Mouse (Mus musculus) T-helper 17 cell (primary cell): ENCODE measurements around the gene Sptbn4.

Experiments used
- in situ Hi-C, 2 experiments: fragments of 300-600 bp; cut with MboI, MseI; formaldehyde crosslinking; loops; 1 replicate in 1 of 2; 2 replicates in 1 of 2; pipeline ENCODE4 v1.15.1; 2025; ENCODE audit warnings: high pct_unique_total_duplicates in 2 of 2

Gene Sptbn4

DNA sequence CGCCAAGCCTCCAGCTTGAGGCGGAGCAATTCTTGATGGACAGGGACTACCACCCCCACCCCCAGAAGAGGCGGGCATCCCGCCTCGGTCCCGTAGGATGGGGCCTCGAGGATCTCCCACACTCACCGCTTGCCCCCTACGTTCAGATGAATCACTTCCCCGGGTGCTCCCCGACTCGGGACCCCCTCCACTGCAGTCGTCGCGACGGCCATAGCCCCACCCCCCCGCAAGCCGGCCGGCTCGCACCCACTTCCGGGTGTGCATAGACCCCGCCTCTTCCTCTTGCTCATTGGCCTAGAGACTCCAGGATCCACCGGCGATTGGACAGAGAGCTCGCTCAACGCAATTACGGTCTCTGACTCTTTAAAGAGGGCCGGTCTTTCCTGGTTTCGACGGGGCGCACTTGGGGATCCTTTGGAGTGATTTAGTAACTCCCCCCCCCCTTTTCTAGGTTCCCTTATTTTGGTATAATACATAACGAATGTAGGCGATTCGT, 91.7 kb downstream of the Sptbn4 start, which contains the start of gene Shkbp1:
TSS of gene Shkbp1 (minus strand) at position 275 of the 496 bp plus-strand sequence.
- in situ Hi-C loops, result loop anchor here in 1 of 2 experiments (25.0 kb wide), 1 partner anchor 1782 kb away; the partner anchor contains the start of genes Rasgrp4 and Ryr1

DNA sequence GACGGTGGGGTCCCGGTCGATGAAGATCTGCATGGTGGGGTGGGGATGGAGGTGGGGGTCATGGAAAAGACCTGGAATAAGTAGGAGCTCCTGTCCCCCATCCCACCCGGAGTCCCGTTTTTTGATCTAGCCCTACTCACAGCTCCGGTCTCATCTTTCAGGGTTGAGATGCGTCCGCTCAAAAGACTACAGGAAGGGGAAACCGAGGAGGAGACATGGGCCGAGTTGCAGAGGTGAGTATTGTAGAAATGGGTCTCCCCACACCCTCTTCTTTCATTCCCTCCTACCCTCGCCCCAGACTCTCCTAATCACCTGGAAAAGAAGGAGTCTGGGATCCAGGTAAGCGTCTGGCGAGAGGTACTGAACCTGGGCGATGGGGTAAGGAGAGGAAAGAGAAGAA, 92.2 kb downstream of the Sptbn4 start:
- in situ Hi-C loops, result loop anchor here in 1 of 2 experiments (25.0 kb wide), 1 partner anchor 1782 kb away; the partner anchor contains the start of genes Rasgrp4 and Ryr1

DNA sequence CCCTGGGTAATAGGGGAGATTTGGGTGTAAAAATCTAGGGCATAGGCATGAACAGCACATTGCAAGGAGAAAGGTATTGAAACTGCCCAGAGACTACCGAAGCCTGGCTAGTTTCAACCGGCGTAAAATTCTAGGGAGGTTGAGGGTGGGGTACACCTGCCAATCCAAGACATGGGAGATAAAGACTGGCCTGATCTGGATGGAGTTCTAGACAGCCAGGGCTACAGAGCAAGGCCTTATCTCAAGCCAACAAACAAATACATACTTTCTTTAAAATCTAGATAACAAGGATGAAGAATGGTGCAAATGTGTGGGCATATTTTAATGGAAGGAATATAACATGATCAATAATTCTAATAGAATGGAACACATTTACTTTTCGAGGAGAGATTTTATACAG, 92.7 kb downstream of the Sptbn4 start:
- in situ Hi-C loops, result loop anchor here in 1 of 2 experiments (25.0 kb wide), 1 partner anchor 1783 kb away; the partner anchor contains the start of genes Rasgrp4 and Ryr1

DNA sequence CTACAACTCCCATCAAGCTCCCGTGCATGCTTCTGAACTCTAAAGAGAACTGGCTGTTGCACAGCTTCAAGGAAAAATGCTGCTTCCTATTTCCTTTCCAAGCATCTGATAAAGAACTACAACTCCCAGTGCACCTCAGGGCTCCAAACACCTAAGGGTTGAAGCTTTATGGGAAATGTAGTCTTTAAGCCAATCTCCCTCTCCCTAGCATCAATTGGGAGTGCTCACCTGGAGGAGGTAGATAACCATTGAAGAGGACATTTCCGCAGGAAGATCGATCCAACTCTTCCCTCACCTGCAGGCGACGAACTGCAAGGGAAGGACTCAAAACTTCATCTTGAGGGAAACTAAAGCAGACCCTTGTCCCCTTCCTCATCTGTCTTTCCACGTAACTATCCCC, 93.3 kb downstream of the Sptbn4 start:
- in situ Hi-C loops, result loop anchor here in 1 of 2 experiments (25.0 kb wide), 1 partner anchor 1783 kb away; the partner anchor contains the start of genes Rasgrp4 and Ryr1

DNA sequence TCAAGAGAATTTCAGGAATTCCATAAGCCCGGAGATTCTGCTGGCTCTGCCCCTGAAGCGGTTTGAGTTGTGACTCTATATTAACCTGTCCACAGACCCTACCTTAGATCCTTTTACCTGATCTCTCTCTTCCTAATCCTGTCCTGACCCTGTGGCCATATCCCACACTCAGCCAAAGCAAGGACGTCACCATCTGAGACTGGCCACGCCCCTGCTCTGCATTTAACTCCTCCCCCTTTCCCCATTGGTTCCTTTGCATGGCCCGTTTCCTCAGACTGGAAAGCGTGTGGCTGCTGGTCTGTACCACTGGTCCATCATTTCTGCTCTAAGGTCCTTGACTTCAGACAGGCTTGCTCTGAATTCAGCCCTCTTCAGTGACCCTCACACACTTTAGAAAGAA, 102.0 kb downstream of the Sptbn4 start:
- in situ Hi-C loops, result loop anchor here in 1 of 2 experiments (5.0 kb wide), 1 partner anchor 42 kb away; no protein-coding TSS in a partner anchor

DNA sequence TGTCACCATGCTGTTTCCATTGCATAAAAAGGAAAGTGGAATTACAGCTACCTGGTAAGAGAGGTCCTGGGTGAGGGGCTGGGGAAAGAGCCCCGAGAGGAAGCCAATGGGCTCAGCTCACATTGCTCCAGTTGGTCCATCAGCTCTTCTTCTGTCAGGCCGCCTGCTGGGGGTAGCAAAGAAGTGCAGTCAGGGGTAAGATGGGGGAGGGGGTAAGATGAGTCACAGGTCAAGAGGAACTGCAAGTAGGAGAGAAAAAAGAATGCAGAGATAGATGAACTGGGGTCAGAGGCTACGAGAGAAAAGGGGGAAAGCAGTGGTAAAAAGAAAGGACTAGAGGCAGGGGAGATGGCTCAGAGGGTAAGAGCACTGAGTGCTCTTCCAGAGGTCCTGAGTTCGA, 104.9 kb downstream of the Sptbn4 start:
- in situ Hi-C loops, result loop anchor here in 1 of 2 experiments (5.0 kb wide), 1 partner anchor 185 kb away; no protein-coding TSS in a partner anchor

DNA sequence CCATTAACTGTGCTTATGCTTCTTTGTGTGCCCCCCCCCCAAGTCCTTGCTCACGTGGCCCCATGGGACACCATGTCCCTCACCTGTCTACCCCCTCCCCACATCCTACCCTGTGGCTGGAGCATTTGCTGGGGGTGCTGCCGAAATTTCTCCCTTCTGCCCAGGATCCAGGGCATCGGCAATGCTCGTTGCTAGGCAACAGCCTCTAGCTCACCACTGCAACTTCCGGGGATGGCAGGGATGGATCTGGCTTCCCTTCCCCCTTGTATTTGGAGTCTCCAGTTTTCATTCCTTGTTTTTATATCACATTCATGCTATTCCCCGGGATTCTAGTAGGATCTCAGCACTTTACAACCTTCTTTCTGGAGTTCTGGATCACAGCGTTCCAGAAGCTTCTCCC, 108.0 kb downstream of the Sptbn4 start:
- in situ Hi-C loops, result loop anchor here in 1 of 2 experiments (5.0 kb wide), 1 partner anchor 48 kb away; no protein-coding TSS in a partner anchor

DNA sequence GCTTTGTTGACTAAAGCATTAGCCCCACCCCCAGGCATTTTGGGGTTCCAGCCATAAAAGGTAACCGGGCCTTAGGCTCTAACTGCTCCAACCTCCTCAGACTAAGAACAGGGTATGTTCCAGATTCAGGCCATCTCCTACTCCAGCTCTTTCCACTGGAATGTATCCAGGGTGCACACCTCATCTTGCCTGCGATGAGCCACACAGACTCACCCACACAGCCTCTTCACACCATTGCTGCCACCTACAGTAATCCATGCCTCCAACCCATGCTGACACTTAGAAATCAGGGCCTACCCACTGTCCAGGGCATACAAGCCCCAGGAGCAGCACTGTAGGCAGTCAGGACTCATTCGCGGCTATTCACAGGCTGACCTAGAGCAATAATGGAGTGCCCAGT, 108.4 kb downstream of the Sptbn4 start:
- in situ Hi-C loops, result loop anchor here in 1 of 2 experiments (5.0 kb wide), 1 partner anchor 48 kb away; no protein-coding TSS in a partner anchor

DNA sequence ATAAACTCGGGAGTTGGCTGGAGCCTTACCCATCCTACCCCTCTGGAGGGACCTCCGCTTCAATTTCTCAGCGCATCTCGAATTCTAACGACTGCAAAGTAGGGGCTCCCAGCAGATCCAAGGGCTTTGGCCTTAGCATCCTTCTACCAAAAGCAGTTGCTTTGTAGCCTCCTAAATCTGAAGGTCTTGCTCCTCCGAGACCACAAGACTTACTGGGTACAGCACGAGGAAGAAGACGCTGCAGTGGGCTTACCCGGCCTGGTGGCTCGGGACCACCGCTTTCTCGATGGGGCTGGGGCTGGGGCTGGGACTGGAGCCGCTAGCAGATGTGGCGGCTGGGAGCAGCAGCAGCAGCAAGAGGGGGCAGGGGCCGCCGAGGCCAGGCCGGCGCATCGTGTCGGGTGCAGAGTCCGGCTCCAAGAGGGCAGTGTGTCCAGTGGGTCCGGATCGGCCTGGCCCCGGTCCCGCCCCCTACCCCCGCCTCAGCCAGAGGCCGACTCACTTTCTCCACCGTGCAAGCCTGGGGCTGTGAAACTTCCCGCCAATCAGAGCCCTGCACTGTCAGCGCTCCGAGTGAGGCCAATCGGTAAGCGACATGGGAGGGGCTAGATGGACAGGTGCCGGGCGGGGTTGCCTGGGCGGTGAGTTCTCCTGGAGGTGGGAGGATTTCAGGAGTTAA, 110.2 kb downstream of the Sptbn4 start, which contains the start of gene Ltbp4:
TSS of gene Ltbp4 (minus strand) at position 518 of the 679 bp plus-strand sequence.
- in situ Hi-C loops, result loop anchor here in 1 of 2 experiments (5.0 kb wide), 1 partner anchor 50 kb away; no protein-coding TSS in a partner anchor

DNA sequence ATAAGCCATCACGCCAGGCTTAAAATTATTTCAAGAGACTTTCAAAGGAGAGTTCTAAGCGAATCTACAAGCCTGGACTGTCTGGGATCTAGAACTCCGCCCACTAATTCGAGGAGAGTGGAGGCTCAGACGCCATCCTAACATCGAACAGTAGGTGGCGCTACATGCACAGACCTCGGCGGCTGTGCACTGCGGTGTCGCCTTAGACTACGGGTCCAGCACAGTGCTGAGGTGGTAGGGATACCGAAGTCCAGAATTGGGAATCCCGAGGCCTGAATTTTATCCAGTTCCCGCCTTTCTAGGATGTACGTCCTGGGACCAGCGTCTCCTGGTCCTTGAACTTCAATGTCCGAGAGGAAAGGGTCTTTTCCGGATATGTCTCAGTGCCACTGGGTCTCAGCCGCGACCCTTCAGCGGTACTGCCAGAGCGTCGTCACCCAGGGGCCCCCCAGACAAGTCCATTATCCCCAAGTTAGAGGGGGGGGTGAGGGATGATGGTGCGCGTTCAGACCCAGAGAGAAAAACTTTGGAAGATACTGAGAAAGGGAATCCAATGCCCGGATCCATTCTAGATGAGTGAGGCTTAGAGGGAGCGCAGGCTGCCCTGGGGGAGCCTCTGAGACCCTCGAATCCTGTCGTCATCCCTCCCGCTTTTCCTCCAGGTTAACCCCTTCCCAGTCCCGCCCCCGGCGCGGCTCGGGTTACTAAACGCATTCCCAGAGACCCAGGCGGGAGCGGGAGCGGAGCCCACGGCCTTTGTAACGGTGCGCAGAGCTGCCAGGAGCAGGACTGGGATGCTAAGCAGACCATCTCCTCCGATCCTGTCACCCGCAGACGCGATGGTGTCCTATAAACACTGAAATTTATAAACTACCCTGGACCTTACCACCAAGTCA, 111.3 kb downstream of the Sptbn4 start:
- in situ Hi-C loops, result loop anchor here in 1 of 2 experiments (5.0 kb wide), 1 partner anchor 51 kb away; no protein-coding TSS in a partner anchor

DNA sequence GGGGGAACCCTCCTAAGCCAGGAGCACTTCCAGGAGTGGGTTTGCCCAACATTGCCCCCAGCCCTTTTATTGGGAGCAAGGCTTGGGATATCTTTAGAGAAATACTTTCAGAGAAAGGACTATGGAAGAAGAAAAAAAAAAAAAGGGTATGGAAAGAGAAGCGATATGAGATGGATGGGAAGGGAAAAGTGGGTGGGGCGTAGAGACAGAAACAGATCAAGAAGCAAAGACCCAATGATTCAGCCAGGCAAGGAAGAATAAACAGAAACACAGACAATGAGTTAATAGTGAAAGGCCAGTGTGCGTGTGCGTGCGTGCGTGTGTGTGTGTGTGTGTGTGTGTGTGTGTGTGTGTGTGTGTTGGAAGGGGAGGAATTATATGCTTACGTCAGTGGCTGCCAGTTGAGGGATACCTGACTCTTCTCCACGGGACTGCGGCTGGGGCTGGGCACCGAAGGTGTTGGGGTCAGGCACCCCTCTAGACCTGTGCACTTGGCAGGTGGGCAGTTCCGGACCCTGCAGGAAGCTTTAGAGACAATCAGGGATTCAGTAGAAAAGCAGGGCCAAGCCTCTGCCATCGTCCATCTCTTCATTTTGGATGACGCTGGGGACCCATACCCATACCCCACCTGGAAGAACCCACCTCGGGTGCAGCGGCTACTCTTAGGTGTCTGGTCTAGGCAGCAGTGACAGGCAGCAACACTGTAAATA, 112.3 kb downstream of the Sptbn4 start:
- in situ Hi-C loops, result loop anchor here in 1 of 2 experiments (5.0 kb wide), 1 partner anchor 52 kb away; no protein-coding TSS in a partner anchor

DNA sequence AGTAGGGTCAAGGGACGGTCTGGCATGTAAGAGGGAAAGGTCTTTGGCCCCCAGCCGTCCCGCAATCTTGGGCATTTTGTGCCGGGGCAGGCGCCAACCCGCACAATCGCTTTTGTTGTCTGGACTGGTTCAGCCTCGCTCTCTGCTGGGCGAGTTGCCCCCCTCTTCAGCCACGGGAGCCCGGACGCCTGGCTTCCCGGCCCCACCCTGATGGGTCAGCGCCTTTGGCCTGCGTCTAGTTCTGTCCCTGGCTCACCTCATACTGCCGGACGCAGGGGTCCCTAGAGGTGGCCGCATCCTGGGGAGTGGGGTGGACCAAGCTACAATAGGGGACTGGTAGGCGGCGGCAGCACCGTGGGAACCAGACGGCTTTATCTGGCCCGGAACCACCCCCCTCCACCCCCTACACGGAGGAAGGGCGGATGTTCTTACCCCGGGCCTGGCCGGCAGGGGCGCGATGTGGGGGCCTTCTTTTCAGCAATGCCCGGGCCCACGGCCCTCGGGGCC, 113.0 kb downstream of the Sptbn4 start:
- in situ Hi-C loops, result no loop called here

DNA sequence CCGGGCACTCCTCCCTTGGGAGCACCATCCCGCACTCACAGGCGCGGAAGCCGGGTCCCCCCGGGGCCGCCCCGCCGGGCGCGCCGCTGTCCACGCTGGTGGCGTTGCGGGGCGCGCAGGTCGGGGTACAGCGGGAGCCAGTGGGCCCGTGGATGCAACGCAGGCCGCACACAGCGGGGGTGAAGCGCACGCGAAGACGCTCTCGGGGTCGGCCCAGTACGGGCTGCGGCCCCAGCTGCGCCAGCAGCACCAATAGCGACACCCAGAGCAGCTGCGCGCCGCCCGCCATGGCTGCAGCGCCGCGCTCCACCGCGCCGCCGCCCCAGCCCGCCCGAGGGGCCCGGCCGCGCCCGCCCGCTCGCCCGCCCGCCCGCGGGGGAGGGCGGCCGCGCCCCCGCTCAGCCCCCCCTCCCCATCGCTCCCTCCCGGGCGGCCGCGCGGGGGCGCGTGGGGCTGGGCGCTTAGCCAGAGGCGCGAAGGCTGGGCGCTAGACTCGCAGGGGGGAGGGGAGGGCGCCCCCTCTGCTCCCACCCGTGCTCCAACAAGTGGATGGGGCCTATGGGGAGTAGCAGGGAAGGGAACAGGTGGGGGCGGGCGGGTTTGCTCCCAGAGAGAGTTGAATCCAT, 114.1 kb downstream of the Sptbn4 start:
- in situ Hi-C loops, result no loop called here

DNA sequence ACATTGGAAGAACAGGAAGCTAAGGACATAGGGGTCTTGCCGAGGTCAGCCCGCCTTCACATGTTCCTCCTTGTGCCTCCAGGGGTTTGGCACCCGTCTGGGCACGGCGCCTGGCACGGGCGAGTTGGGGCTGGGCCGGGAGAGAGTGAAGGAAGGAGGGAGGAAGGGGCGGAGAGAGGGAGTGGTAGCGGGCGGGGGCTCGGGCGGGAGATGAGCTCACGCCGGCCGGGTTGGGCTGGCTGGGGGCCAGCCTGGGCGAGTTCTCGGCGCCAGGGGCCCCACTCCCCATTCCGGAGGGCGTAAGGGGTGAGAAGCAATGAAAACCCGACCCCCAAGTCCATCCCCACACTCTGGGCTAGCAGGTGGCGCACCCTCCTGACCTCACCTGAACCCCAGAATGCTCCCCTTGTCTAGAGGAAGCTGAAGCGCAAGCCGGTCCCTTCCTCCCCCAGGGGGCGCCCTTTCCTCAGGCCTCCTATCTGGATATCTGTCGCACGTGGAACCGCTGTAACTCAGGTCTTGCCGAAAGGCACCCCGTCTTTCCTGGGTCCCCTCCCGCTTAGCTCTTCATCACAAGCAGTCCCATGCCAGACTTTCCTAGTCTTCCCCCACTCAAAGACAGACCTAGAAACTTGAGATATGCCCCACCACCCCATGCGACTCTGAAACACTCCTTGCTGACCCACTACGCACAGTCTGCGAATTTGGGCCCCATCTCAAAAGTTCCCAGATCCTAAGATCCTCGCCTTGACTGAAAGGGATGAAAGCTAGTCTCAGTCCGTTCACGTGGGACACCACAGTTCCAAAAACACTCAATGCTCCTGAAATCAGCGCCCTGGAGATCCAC, 114.9 kb downstream of the Sptbn4 start:
- in situ Hi-C loops, result no loop called here

DNA sequence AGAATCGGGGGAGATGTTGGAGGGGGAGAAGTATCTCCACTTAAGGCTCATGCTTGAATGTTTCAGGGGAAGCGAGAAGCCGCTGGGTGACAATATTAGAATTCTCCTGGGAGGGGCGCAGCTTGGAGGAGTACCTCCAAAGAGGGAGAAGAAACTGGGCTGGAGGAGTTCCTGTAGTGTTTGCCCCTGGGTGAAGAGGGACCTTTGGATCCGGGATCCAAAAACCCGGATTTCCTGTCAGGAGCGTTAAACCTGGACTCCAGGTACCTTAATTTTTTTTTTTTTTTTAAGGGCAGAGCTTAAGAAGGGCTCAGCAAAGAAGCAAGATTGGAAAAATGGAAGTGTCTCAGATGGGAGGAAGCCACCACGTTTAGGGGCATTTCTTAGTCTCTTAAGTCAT, 115.6 kb downstream of the Sptbn4 start:
- in situ Hi-C loops, result no loop called here

DNA sequence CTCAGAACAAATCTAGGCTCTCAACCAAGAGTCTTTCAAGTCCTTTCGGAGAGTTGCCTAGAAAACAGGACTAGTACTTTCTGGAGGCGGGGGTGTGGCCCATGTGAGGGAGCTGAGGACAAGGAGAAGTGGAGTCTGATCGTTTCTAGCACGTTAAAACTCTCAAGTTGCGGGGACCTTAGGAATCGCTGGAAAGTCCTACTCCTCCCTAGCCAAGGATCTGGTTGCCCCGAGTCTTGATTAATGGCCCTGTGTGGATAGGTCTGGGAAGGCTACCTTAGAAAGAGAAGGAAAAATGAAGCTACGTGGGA, 116.0 kb downstream of the Sptbn4 start:
- in situ Hi-C loops, result no loop called here

DNA sequence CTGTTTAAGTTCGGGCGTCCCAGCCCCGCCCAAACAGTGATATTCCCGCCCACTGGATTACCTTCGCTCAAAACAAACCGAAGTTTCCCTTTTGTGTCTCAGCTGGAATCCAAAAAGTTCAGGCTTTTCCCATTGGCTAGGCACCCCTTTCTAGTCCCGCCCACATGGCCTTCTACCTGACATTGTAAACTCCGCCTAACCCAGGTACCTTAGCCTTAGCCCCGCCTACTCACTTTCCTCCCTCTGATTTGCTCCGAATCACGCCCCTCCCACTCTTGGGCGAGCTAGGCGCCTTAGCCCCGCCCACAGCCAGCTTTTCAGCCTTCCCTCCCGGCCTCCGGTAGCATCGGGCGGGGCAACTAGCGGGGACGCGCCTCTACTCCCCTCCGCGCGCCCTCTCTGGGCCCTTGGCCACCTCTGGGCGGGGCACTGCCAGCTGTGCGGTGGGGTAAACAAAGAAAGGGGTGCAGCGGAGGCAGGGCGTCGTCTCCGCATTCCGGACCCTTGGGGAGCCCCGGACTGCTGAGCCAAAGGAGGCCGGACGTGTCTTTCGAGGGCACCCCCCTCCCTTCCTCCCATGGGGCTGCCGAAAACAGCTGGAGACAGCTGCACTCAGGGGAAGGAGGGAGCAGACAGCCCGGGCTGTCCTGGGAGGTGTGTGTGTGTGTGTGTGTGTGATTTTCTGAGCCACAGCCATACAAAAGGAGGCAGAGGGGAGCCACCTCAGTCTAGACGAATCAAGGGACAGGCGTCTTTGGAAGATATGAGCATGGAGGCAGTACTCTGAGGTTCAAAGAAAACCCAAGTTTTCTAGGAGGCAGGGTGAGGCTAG, 116.6 kb downstream of the Sptbn4 start:
- in situ Hi-C loops, result no loop called here

DNA sequence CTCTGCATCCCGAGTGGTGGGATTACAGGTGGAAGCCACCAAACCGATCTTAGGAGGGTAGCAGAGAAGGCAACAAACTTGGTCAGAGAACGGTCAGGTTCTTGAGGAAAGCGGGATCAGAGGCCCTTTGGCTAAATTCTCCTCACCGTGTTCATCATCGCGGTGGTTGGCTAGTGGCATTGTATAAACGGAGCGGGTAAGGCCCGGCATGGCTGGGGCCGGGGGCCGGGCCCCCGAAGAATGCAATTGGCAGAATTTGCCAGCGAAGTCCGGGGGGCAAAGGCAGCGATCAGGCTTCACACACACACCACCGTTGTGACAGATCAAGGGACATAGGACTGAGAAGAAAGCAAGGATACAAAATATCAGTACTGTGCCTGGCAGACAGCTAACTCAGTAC, 117.5 kb downstream of the Sptbn4 start:
- in situ Hi-C loops, result loop anchor here in 1 of 2 experiments (10.0 kb wide), 1 partner anchor 1695 kb away; no protein-coding TSS in a partner anchor
